Mouse (Mus musculus) cerebellum, adult 2 months (tissue): Measurements from ENCODE around the gene Wipf1. TPM values are rescaled to one million over a fixed set of nuclear protein-coding genes. Genes with fewer than 3 reads are reported as not detected.

Experiments used
- DNase-seq, 2 experiments: peaks; one replicate each; pipeline ENCODE4 v3.0.0; 2021
- H3K27ac ChIP-seq: fragments of 200-500 bp; 2 replicates; pipeline ENCODE4 v1.5.1; 2012; ENCODE audit warnings: low read length, control low read depth, inconsistent platforms; ENCODE audit not compliant: insufficient read depth
- H3K27me3 ChIP-seq: fragments of 200-500 bp; 2 replicates; pipeline ENCODE4 v1.6.1; 2012; ENCODE audit warnings: inconsistent platforms, mild to moderate bottlenecking, low read length, moderate library complexity; ENCODE audit not compliant: control insufficient read depth, insufficient read depth
- H3K4me1 ChIP-seq: fragments of 200-500 bp; 2 replicates; pipeline ENCODE4 v1.6.1; 2011; ENCODE audit warnings: low read length; ENCODE audit not compliant: control insufficient read depth, insufficient read depth
- H3K4me3 ChIP-seq: fragments of 200-500 bp; replicated peaks from 2 replicates; pipeline ENCODE3; 2011; ENCODE audit warnings: mild to moderate bottlenecking, low read depth, low read length, control low read depth; ENCODE audit not compliant: insufficient read depth
- CTCF ChIP-seq: fragments of 200-500 bp; IDR thresholded peaks from 2 replicates; pipeline ENCODE4 v1.5.1; 2011; ENCODE audit warnings: low read depth, mild to moderate bottlenecking, control low read depth, low read length, moderate library complexity, borderline replicate concordance; ENCODE audit not compliant: insufficient read depth
- POLR2A ChIP-seq: fragments of 200-500 bp; IDR thresholded peaks from 2 replicates; pipeline ENCODE4 v1.6.1; 2011; ENCODE audit warnings: low read length, control low read depth, borderline replicate concordance; ENCODE audit not compliant: insufficient read depth
- WGBS: fragments of 180-500 bp; shearing (Covaris S2); methylation state at CpG from one replicate; pipeline ENCODE4 v1.1.7; 2018; 5-methylcytosine and 5-hydroxymethylcytosine counted together
- polyA plus RNA-seq: library from polyadenylated mRNA; depleted of rRNA; stranded (reverse); fragments of >200 nt; gene quantifications from 2 replicates; pipeline ENCODE4 v1.2.3, GENCODE M21; 2012

Wipf1 gene
- polyA plus RNA-seq, 1 experiment, result 7.2 TPM

DNA sequence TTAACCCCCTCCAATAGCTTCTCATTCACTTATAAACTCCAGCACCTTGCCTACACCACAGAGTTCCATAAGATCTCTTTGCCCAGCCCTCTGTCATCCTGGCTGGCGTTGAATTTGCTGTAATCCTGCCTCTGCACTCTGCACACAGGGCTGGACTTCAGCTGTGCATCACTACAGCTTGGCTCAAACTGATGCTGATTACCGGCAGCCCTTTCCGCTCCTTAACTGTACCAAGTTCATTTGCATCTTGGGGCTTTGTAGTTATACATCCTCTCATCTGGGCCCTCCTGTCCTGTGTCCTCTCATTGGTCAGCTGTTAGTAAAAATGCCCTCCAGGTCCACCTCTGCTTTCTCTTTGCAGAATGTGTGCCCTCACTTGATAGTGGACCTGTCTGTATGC, 73.4 kb downstream of the Wipf1 start:
- TF ChIP-seq POLR2A, result no peak
- no peak overlapping the region for H3K4me3 ChIP-seq
- H3K4me1 ChIP-seq, result no peaks in the 10 kb centered on the region
- H3K27ac ChIP-seq, result no peak overlapping the region
- WGBS, result 64% methylated on average over 3 of the region's 3 CpGs
- no peak for DNase-seq
- H3K27me3 ChIP-seq, result no peaks in the 10 kb centered on the region; the same call in 1 of the 2 replicates

DNA sequence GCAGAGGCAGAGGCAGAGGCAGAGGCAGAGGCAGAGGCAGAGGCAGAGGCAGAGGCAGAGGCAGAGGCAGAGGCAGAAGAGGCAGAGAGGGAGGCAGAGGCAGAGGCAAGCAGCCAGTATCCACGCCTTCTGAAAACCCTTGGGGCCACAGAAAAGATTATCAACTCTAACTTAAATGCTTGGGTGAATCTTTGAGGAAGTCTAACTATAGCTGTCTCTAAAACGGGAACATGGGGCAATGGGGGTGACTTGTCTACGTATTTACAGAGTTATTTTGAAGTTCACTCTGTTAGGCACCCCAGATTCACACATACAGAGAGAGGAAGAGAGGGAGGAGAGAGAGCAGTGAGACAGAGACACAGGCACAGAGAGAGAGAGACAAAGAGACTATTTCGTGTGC, 74.0 kb downstream of the Wipf1 start:
- Histone ChIP-seq H3K4me1 (no peaks in the 10 kb centered on the region), H3K27ac (no peak overlapping the region), H3K4me3 (no peak overlapping the region), H3K27me3 (no peaks in the 10 kb centered on the region; the same call in 1 of the 2 replicates)
- no peak for DNase-seq
- 84% methylated on average over 4 of the region's 4 CpGs for WGBS
- TF ChIP-seq POLR2A (no peak), CTCF (no peak)

DNA sequence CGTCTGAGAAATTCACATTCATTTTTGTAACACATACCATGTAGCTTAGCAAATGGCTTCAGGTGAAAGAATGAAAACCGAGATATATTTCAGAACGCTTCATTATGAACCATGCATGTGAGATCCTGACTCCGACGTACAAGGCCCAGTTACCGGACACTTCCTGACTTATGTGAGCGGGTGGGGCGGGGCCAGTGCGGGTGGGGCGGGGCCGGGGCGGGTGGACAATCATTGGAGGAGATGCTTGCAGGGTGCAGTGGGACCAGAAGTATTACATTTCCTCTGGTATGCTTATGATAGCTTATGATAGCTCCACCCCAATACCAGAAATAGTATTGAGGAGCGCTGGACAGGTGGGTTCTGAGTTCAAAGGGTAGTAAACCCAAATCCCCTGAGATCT, 74.9 kb downstream of the Wipf1 start:
- DNase-seq, result no peak
- no peak overlapping the region for H3K4me3 ChIP-seq
- no peaks in the 10 kb centered on the region; the same call in 1 of the 2 replicates for H3K27me3 ChIP-seq
- H3K4me1 ChIP-seq, result no peaks in the 10 kb centered on the region
- TF ChIP-seq CTCF (no peak), POLR2A (no peak)
- H3K27ac ChIP-seq, result no peak overlapping the region
- 92% methylated on average over 13 of the region's 13 CpGs for WGBS

DNA sequence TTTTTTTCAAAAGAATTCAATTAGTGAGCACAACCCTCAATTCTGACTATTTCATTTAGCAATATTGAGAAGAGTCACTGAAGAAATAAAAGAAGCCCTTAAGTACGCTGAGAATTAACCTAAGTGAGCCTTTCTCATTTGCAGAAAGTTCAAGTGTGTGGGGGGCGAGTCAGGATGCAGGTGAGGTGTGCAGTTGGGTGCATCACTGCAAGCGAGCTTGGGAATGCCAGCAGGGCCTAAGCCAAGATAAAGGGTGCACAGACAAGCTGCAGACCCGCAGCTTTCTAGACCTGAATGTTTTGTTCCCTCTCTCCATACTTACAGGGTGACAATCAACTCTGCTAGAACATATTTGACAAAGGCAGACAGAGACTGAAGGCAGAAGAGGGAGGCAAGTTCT, 75.3 kb downstream of the Wipf1 start:
- no peaks in the 10 kb centered on the region; the same call in 1 of the 2 replicates for H3K27me3 ChIP-seq
- 88% methylated on average over 4 of the region's 4 CpGs for WGBS
- H3K4me3 ChIP-seq, result no peak overlapping the region
- DNase-seq, result no peak
- H3K4me1 ChIP-seq, result no peaks in the 10 kb centered on the region
- no peak overlapping the region for H3K27ac ChIP-seq
- no peak for TF ChIP-seq POLR2A
- TF ChIP-seq CTCF, result no peak

DNA sequence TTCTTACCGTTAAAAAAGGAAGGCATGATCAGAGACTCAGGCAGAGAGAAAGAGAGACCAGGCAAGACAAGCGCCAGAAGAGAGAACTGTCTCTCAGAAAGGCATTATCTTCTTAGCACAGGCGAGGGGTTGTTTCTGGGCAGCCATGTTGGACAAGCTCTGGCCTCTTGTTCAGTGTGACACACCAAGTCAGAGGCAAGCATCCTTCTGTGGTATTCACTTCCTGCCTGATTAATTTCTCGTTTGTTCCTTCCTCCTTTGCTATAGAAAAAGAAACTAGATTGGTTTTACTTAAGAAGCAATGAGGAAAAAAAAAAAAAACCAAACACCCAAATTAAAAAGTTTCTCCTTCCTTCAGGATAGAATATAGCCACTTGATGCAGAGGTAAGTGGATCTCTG, 75.8 kb downstream of the Wipf1 start:
- 76% methylated on average over 4 of the region's 4 CpGs for WGBS
- no peaks in the 10 kb centered on the region; the same call in 1 of the 2 replicates for H3K27me3 ChIP-seq
- no peak for DNase-seq
- TF ChIP-seq CTCF (no peak), POLR2A (no peak)
- no peak overlapping the region for H3K4me3 ChIP-seq
- H3K27ac ChIP-seq, result no peak overlapping the region
- H3K4me1 ChIP-seq, result no peaks in the 10 kb centered on the region

DNA sequence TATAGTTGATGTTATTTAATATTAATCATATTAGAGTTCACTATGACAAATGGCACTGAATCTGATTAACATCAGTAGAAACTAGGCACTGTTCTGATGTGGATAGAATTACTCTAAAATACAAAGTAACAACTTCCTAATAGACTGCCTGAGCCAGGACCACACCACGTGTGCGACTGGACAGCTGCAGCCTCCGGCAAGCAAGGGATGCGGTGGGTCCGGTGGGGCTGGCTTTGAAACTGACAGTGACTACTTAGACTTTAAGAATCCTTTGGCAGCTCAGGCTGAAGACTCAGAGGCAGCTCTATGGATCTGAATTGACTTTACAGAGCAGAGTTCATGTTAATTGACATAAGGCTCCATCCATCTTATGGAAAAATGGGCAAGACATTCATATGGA, 76.4 kb downstream of the Wipf1 start:
- Histone ChIP-seq H3K27me3 (no peaks in the 10 kb centered on the region; the same call in 1 of the 2 replicates), H3K27ac (no peak overlapping the region), H3K4me1 (no peaks in the 10 kb centered on the region), H3K4me3 (no peak overlapping the region)
- DNase-seq, result no peak
- WGBS, result 44% methylated on average over 5 of the region's 5 CpGs
- TF ChIP-seq POLR2A, result no peak
- no peak for TF ChIP-seq CTCF

DNA sequence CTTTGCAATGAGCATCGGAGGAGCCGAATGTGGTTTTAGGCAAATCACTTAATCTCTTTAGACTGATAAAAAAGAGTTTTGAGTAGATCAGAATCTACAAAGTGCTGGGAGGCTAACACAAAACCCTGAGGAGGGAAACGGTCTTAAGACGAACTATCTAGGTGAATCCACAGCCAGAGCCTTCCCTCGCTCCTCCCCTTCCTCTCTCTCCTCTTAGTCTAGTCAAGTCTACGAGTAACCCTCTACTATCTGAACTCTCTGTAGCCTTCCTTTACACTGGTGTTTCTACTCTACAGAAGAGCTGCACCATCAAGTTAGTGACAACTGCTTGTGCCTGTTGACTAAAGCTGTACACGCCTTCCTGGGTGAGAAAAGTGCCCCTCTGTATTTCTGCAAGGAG, 77.0 kb downstream of the Wipf1 start:
- 82% methylated on average over 7 of the region's 7 CpGs for WGBS

DNA sequence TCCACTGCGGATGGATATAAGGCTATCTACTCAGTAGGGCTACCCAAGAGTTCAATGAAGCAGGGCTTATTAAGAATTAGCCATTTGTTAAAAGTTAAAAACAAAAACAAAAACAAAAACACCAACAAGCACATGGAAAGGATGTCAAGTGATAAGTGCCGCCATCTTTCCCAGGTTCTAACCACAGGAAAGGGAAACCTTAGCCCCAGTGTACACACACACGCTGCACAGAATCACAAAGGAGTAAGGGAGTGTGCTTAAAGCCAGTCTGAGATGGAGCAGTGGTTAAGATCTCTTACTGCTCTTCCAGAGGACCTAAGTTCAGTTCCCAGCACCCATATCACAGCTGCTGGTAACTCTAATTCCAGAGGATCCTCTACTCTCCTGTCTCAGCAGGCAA, 78.0 kb downstream of the Wipf1 start:
- DNase-seq, result no peak
- no peaks in the 10 kb centered on the region; the same call in 1 of the 2 replicates for H3K27me3 ChIP-seq
- TF ChIP-seq CTCF (no peak), POLR2A (no peak)
- no peak overlapping the region for H3K27ac ChIP-seq
- no peak overlapping the region for H3K4me3 ChIP-seq
- H3K4me1 ChIP-seq, result no peaks in the 10 kb centered on the region
- WGBS, result 98% methylated on average over 3 of the region's 3 CpGs

More for the DNA sequence above, 77.0 kb downstream of the Wipf1 start:
- no peak for DNase-seq
- TF ChIP-seq POLR2A (no peak), CTCF (no peak)
- no peak overlapping the region for H3K4me3 ChIP-seq
- no peaks in the 10 kb centered on the region for H3K4me1 ChIP-seq
- H3K27ac ChIP-seq, result no peak overlapping the region
- no peaks in the 10 kb centered on the region; the same call in 1 of the 2 replicates for H3K27me3 ChIP-seq
